Mouse (Mus musculus): ENCODE results near the gene Nkiras2.
"Not testable (repeated sequence)": the region's sequence is repeated elsewhere in the genome, so short reads cannot be mapped to it uniquely, and the experiment has no call there.

Nkiras2 gene

GRCm38 (mm10) chr11:100618761-100619484, at the start of gene Nkiras2:
TSS of gene Nkiras2 (plus strand) at chr11:100619244.
- no peak for DNase-seq

GRCm38 (mm10) chr11:100569789-100570188, 49.3 kb upstream of the Nkiras2 start:
- peak; percentile 86 for DNase-seq

GRCm38 (mm10) chr11:100570430-100571201, 48.4 kb upstream of the Nkiras2 start:
- peak; percentile 96 for DNase-seq

- peak; percentile 97 for DNase-seq
These were observed 47.9 kb upstream of the Nkiras2 start for GRCm38 (mm10) chr11:100571202-100571567.

- no peak for DNase-seq
These were observed 44.9 kb upstream of the Nkiras2 start for GRCm38 (mm10) chr11:100574188-100574587.

DNA sequence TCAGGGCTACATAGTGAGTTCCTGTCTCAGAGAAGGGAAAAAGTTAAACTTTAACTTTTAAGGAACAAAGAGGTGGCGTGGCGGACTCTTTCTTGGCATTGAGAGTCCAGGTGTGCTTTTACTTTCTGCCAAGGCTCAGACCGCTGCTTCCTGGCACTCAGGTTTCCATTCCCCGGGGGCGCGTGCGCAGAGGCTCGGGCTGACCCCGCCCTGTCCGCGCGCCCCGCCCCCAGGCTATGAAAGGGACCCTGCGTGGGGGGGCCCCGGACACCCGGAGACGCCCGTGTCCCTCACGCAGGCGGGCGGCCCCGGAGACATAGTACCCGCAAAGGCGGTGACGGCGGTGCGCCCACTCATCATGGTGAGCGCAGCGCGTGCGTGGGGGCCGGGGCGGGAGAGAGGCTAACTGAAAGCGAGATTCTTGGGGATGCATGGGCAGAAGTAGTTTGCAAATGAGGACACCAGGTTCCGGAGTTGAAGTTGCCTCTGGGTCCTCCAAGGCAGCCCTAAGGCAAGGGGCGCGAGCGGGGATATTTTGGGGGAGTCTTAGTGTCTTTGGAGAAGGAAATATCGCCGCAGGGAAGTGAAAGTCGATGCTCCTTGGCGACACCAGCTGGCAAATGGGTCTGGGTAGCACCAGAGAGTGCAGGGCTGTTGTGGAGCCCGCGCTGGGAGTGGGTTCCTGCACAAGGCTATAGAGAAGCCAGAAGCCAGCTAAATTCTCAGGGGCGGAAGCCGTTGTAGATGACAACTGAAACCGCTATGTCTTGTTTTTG, 44.1 kb upstream of the Nkiras2 start, which contains the start of gene Cnp:
Gene Cnp (plus strand): TSS at position 197 of the 776 bp plus-strand sequence.
- peak; percentile 98 for DNase-seq

GRCm38 (mm10) chr11:100575484-100575855, 43.6 kb upstream of the Nkiras2 start:
- DNase-seq: peak; percentile 93

DNA sequence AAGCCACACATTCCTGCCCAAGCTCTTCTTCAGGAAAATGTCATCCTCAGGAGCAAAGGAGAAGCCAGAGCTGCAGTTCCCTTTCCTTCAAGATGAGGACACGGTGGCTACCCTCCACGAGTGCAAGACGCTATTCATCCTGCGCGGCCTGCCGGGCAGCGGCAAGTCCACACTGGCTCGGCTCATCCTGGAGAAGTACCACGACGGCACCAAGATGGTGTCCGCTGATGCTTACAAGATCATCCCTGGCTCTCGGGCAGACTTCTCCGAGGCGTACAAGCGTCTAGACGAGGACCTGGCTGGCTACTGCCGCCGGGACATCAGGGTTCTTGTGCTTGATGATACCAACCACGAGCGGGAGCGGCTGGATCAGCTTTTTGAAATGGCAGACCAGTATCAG, 42.8 kb upstream of the Nkiras2 start:
- peak; percentile 87 for DNase-seq

DNA sequence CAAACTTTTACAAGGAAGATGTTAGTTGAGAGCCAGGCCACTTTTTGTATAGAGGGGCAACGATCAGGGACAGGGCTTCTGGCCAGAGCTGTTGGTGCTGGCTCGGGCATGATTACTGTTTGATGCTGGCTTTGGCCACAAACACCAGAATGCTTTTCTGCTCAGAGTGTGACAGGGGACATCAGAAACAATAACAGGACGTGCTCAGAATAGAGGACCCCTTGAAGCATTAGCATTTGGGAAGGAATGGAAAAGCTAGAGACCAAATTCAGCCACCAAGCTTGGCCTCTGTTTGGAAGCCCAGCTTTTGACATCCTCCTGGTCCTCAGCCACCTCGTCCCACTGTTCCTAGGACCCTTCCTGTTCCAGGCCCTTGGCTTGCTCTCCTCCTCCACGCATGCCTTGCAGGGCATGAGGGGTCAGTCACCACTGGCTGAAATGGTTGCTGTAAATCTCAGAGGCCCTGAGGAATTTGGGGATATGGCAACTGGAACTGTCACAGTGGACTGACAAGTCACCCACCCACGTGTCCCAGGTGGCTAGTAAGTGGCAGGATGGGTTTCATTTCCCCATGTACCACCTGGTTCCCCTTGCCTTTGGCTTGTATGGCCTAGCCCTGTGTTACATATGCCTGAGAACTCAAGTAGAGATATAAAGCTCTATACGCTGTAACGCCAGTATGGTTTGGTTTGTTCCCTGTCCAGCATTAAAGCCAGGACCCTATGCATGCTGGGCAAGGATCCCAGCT, 41.0 kb upstream of the Nkiras2 start:
- peak; percentile 85 for DNase-seq

DNA sequence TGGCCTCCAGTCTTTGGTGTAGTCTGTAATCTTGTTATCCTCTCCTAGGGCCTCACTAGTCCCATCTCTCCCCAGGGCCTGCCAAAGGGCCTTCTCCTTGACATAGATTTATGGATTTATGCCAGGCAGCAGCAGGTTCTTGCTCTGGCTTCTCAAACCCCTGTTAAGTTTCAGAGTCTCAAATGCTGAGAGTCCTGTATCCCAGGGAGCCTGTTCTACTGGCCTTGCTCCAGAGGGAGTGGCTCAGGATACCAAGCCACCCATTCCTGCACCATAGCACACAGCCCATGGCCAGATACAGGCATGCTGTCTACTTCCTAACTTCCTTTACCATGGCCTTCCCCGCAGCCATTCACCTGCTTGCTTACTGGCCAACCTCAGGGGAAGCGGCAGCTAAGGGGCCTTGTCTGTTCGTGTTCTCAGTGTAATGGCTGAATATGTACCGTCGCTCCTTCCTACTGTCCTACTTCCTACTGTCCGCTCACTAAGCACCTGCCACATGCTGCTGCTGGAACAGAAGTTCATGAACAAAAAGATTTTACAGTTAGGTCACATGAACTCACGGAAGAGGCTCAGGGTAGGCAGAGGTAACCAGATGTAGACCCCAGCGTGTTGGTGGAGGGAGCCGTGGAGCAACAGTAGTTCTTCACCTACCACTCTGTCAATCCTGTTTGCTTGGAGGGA, 39.8 kb upstream of the Nkiras2 start:
- DNase-seq: peak; percentile 86

DNA sequence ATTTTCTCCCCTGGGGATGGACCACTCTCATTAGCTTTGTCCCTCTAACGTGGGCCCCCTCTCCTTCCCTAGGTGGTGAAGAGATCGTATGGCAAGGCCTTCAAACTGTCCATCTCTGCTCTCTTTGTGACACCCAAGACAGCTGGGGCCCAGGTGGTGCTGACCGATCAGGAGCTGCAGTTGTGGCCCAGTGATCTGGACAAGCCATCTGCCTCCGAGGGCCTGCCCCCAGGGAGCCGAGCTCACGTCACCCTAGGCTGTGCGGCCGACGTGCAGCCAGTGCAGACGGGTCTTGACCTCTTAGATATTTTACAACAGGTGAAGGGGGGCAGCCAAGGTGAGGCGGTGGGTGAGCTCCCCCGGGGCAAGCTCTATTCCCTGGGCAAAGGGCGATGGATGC, 38.8 kb upstream of the Nkiras2 start:
- DNase-seq: peak; percentile 88

GRCm38 (mm10) chr11:100581756-100582155, 37.3 kb upstream of the Nkiras2 start:
- peak; percentile 93 for DNase-seq

DNA sequence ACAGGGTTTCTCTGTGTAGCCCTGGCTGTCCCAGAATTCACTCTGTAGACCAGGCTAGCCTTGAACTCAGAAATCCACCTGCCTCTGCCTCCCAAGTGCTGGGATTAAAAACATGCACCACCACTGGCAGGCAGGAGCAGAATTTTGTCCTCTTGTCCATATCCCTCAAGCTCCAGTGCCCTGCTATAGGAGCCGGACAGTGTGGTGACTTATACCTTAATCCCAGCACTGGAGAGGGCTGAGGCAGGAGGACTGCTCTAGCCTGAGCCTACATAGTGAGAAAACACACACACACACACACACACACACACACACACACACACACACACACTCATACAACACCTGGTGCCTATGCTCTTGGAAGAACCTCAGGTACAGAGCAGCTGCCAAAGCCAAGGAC, 36.6 kb upstream of the Nkiras2 start:
- not testable (repeated sequence) for DNase-seq

- DNase-seq: peak; percentile 78
These were observed 36.2 kb upstream of the Nkiras2 start for GRCm38 (mm10) chr11:100582836-100583235.

GRCm38 (mm10) chr11:100584561-100584961, 34.5 kb upstream of the Nkiras2 start:
- DNase-seq: peak; percentile 91

- DNase-seq: peak; percentile 72
These were observed 33.9 kb upstream of the Nkiras2 start for GRCm38 (mm10) chr11:100585148-100585547.

GRCm38 (mm10) chr11:100588462-100588861, 30.6 kb upstream of the Nkiras2 start:
- DNase-seq: no peak

GRCm38 (mm10) chr11:100592346-100593046, 26.5 kb upstream of the Nkiras2 start:
- no peak for DNase-seq

DNA sequence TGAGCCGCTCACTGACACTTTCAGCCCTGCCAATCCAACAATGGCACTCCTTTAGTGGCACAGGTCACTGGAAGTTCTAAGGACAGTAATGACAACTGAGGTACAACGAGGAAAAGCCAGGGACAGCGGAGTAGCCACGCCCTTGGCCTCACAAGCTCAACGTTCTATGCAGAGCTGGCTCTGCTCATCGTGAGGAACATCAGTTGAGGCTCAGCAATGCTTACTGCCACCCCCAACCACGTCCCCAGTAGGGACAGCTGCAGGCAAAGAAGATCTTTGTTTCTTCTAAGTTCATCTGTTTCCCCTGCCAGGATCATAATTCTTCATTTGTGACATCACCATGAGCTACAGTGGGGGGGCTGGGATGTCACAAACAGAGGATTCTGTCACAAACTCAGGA, 24.4 kb upstream of the Nkiras2 start:
- DNase-seq: peak; percentile 77

- DNase-seq: no peak
These were observed 23.5 kb upstream of the Nkiras2 start for GRCm38 (mm10) chr11:100595533-100595932.

GRCm38 (mm10) chr11:100598074-100598473, 21.0 kb upstream of the Nkiras2 start:
- DNase-seq: no peak
